Mouse (Mus musculus): Measurements from ENCODE around the gene Nrip1. TPM values are rescaled to one million over a fixed set of nuclear protein-coding genes. Genes with fewer than 3 reads are reported as not detected.

Gene Nrip1
- polyA plus RNA-seq, 1 experiment: 15.3 TPM

GRCm38 (mm10) chr16:76289495-76289894, 84.1 kb downstream of the Nrip1 start:
- Histone ChIP-seq H3K4me3 (ENCODE audit: low read depth, low read length) (no peak overlapping the region), H3K36me3 (ENCODE audit: control insufficient read depth, insufficient read depth, low read length, poor library complexity, severe bottlenecking) (no peaks in the 10 kb centered on the region)

GRCm38 (mm10) chr16:76283796-76284195, 89.8 kb downstream of the Nrip1 start:
- no peak overlapping the region for H3K27ac ChIP-seq (ENCODE audit: insufficient read depth, low read length)
- no peaks in the 10 kb centered on the region for H3K4me1 ChIP-seq (ENCODE audit: control insufficient read depth, insufficient read depth, low read length)
- no peak overlapping the region for H3K4me3 ChIP-seq (ENCODE audit: low read depth, low read length)
- H3K27me3 ChIP-seq (ENCODE audit: control insufficient read depth, insufficient read depth, low read length, poor library complexity, severe bottlenecking): no peaks in the 10 kb centered on the region
- H3K36me3 ChIP-seq (ENCODE audit: control insufficient read depth, insufficient read depth, low read length, poor library complexity, severe bottlenecking): no peaks in the 10 kb centered on the region
- no peak for TF ChIP-seq EP300 (IDR thresholded peaks at IDR 0.05; ENCODE audit: insufficient read depth, low read depth, low read length)
- TF ChIP-seq POLR2A (IDR thresholded peaks at IDR 0.05; ENCODE audit: insufficient read depth, low read length): no peak
- TF ChIP-seq CTCF (IDR thresholded peaks at IDR 0.05; ENCODE audit: low read depth, low read length): no peak
- H3K9ac ChIP-seq (ENCODE audit: low read depth, poor library complexity, severe bottlenecking): no peak overlapping the region
- no peaks in the 10 kb centered on the region for H3K9me3 ChIP-seq (replicated peaks; ENCODE audit: control insufficient read depth, insufficient read depth, low read length, poor library complexity, severe bottlenecking)

More at GRCm38 (mm10) chr16:76289495-76289894, 84.1 kb downstream of the Nrip1 start:
- Histone ChIP-seq H3K9ac (ENCODE audit: low read depth, poor library complexity, severe bottlenecking) (no peak overlapping the region), H3K27me3 (ENCODE audit: control insufficient read depth, insufficient read depth, low read length, poor library complexity, severe bottlenecking) (no peaks in the 10 kb centered on the region), H3K9me3 (replicated peaks; ENCODE audit: control insufficient read depth, insufficient read depth, low read length, poor library complexity, severe bottlenecking) (no peaks in the 10 kb centered on the region), H3K27ac (ENCODE audit: insufficient read depth, low read length) (no peak overlapping the region), H3K4me1 (ENCODE audit: control insufficient read depth, insufficient read depth, low read length) (no peaks in the 10 kb centered on the region)
- TF ChIP-seq EP300 (IDR thresholded peaks at IDR 0.05; ENCODE audit: insufficient read depth, low read depth, low read length) (no peak), CTCF (IDR thresholded peaks at IDR 0.05; ENCODE audit: low read depth, low read length) (no peak), POLR2A (IDR thresholded peaks at IDR 0.05; ENCODE audit: insufficient read depth, low read length) (no peak)

- Histone ChIP-seq H3K27me3 (ENCODE audit: control insufficient read depth, insufficient read depth, low read length, poor library complexity, severe bottlenecking) (no peaks in the 10 kb centered on the region), H3K4me1 (ENCODE audit: control insufficient read depth, insufficient read depth, low read length) (no peaks in the 10 kb centered on the region), H3K27ac (ENCODE audit: insufficient read depth, low read length) (no peak overlapping the region), H3K9ac (ENCODE audit: low read depth, poor library complexity, severe bottlenecking) (no peak overlapping the region), H3K36me3 (ENCODE audit: control insufficient read depth, insufficient read depth, low read length, poor library complexity, severe bottlenecking) (no peaks in the 10 kb centered on the region), H3K9me3 (replicated peaks; ENCODE audit: control insufficient read depth, insufficient read depth, low read length, poor library complexity, severe bottlenecking) (no peaks in the 10 kb centered on the region), H3K4me3 (ENCODE audit: low read depth, low read length) (no peak overlapping the region)
- TF ChIP-seq EP300 (IDR thresholded peaks at IDR 0.05; ENCODE audit: insufficient read depth, low read depth, low read length): no peak
- TF ChIP-seq CTCF (IDR thresholded peaks at IDR 0.05; ENCODE audit: low read depth, low read length): no peak
- no peak for TF ChIP-seq POLR2A (IDR thresholded peaks at IDR 0.05; ENCODE audit: insufficient read depth, low read length)
Observed at GRCm38 (mm10) chr16:76281850-76282249, 91.8 kb downstream of the Nrip1 start.

- no peaks in the 10 kb centered on the region for H3K9me3 ChIP-seq (replicated peaks; ENCODE audit: control insufficient read depth, insufficient read depth, low read length, poor library complexity, severe bottlenecking)
- H3K27ac ChIP-seq (ENCODE audit: insufficient read depth, low read length): no peak overlapping the region
- no peaks in the 10 kb centered on the region for H3K36me3 ChIP-seq (ENCODE audit: control insufficient read depth, insufficient read depth, low read length, poor library complexity, severe bottlenecking)
- TF ChIP-seq POLR2A (IDR thresholded peaks at IDR 0.05; ENCODE audit: insufficient read depth, low read length) (no peak), EP300 (IDR thresholded peaks at IDR 0.05; ENCODE audit: insufficient read depth, low read depth, low read length) (no peak), CTCF (IDR thresholded peaks at IDR 0.05; ENCODE audit: low read depth, low read length) (no peak)
- H3K4me1 ChIP-seq (ENCODE audit: control insufficient read depth, insufficient read depth, low read length): no peaks in the 10 kb centered on the region
- H3K4me3 ChIP-seq (ENCODE audit: low read depth, low read length): no peak overlapping the region
- no peak overlapping the region for H3K9ac ChIP-seq (ENCODE audit: low read depth, poor library complexity, severe bottlenecking)
- no peaks in the 10 kb centered on the region for H3K27me3 ChIP-seq (ENCODE audit: control insufficient read depth, insufficient read depth, low read length, poor library complexity, severe bottlenecking)
Observed at GRCm38 (mm10) chr16:76280365-76280764, 93.3 kb downstream of the Nrip1 start.

- H3K27me3 ChIP-seq (ENCODE audit: control insufficient read depth, insufficient read depth, low read length, poor library complexity, severe bottlenecking): no peaks in the 10 kb centered on the region
- H3K4me3 ChIP-seq (ENCODE audit: low read depth, low read length): no peak overlapping the region
- no peaks in the 10 kb centered on the region for H3K36me3 ChIP-seq (ENCODE audit: control insufficient read depth, insufficient read depth, low read length, poor library complexity, severe bottlenecking)
- no peaks in the 10 kb centered on the region for H3K4me1 ChIP-seq (ENCODE audit: control insufficient read depth, insufficient read depth, low read length)
- H3K9me3 ChIP-seq (replicated peaks; ENCODE audit: control insufficient read depth, insufficient read depth, low read length, poor library complexity, severe bottlenecking): no peaks in the 10 kb centered on the region
- no peak overlapping the region for H3K27ac ChIP-seq (ENCODE audit: insufficient read depth, low read length)
- TF ChIP-seq CTCF (IDR thresholded peaks at IDR 0.05; ENCODE audit: low read depth, low read length) (no peak), POLR2A (IDR thresholded peaks at IDR 0.05; ENCODE audit: insufficient read depth, low read length) (no peak), EP300 (IDR thresholded peaks at IDR 0.05; ENCODE audit: insufficient read depth, low read depth, low read length) (no peak)
- no peak overlapping the region for H3K9ac ChIP-seq (ENCODE audit: low read depth, poor library complexity, severe bottlenecking)
Observed at GRCm38 (mm10) chr16:76276271-76276670, 97.4 kb downstream of the Nrip1 start.

GRCm38 (mm10) chr16:76275584-76275983, 98.0 kb downstream of the Nrip1 start:
- H3K4me1 ChIP-seq (ENCODE audit: control insufficient read depth, insufficient read depth, low read length): no peaks in the 10 kb centered on the region
- TF ChIP-seq POLR2A (IDR thresholded peaks at IDR 0.05; ENCODE audit: insufficient read depth, low read length): no peak
- TF ChIP-seq EP300 (IDR thresholded peaks at IDR 0.05; ENCODE audit: insufficient read depth, low read depth, low read length): no peak
- TF ChIP-seq CTCF (IDR thresholded peaks at IDR 0.05; ENCODE audit: low read depth, low read length): no peak
- H3K9ac ChIP-seq (ENCODE audit: low read depth, poor library complexity, severe bottlenecking): no peak overlapping the region
- no peak overlapping the region for H3K27ac ChIP-seq (ENCODE audit: insufficient read depth, low read length)
- H3K27me3 ChIP-seq (ENCODE audit: control insufficient read depth, insufficient read depth, low read length, poor library complexity, severe bottlenecking): no peaks in the 10 kb centered on the region
- no peak overlapping the region for H3K4me3 ChIP-seq (ENCODE audit: low read depth, low read length)
- H3K36me3 ChIP-seq (ENCODE audit: control insufficient read depth, insufficient read depth, low read length, poor library complexity, severe bottlenecking): no peaks in the 10 kb centered on the region
- no peaks in the 10 kb centered on the region for H3K9me3 ChIP-seq (replicated peaks; ENCODE audit: control insufficient read depth, insufficient read depth, low read length, poor library complexity, severe bottlenecking)
